Mouse (Mus musculus) kidney, adult 2 months (tissue): ENCODE results near the gene Ank.

Source experiments
- CTCF ChIP-seq: fragments of 200-500 bp; conservative IDR thresholded peaks from 2 replicates; pipeline ENCODE4 v1.5.1; 2011; ENCODE audit warnings: low read depth, mild to moderate bottlenecking, control low read depth, low read length, moderate library complexity, mixed read lengths; ENCODE audit not compliant: insufficient read depth, insufficient read length
- POLR2A ChIP-seq: fragments of 200-500 bp; IDR thresholded peaks from one replicate; pipeline ENCODE4 v1.6.1; 2011; ENCODE audit warnings: low read depth, low read length, control low read depth

GRCm38 (mm10) chr15:27629046-27629445 is 162.6 kb downstream of the Ank start:
- TF ChIP-seq POLR2A (no peak), CTCF (no peak)
